Mouse (Mus musculus): ENCODE results near the gene Cpeb4.
"Not testable (repeated sequence)": the region's sequence is repeated elsewhere in the genome, so short reads cannot be mapped to it uniquely, and the experiment has no call there.

Gene Cpeb4

DNA sequence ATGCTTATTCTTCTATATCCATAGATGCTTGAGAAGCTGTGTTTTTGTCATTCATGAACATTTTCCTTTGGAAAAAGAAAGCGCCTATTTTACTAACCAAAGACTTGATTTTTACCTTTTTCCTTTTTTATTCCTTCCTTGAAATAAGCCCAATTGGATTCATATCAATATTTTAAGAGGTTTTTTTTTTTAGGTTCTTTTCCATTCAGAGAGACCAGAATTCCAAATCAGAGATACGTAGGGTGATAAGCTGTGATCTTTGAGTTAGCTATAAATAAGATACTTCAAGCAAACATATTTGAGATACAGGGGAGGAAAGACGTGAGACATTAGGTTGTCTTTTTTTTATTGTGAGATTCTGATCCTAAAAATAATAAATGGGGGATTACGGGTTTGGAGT lies at the start of gene Cpeb4:
Gene Cpeb4, plus strand, starts transcription at position 301 of the 400 bp plus-strand sequence.
- DNase-seq (ENCODE audit: low spot score) = no peak

DNA sequence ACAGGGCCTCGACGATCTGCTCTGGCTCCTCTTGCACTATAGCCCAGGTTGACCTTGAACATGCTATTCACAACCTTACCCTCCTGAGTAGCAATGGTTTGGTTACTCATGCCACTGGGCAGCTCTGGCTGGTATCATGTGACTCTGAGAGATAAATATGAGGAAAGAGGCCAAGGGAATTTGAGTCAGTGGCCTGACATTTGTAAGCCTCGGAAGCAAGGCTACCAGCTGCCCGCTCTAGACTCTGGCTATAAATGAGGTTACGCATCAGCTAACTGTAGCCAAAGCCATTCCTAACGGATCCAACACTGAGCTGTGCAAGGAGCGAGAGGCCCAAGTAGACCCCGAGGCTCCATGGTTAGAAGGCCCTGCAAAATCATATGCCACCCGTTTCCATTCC lies 49.5 kb upstream of the Cpeb4 start:
- no peak for DNase-seq (ENCODE audit: low spot score)

DNA sequence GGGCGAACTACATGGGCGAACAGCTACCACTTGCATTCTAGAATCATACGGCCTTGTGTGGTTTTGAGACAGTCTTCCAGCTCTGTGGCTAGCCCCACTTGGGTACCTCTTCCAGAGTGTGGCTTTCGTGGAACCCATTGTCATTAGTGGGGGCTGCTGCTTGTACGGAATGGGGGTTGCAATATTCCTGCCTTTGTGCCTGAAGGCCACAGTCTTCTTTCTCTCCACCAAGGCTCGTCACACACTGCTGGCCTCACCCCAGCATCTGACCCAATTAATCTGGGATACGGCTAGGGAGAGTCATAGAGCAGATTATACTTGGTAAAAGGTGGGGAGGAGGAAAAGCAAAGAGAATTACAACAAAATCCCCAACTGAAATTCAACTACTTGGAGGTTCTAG lies 48.5 kb upstream of the Cpeb4 start:
- DNase-seq (ENCODE audit: low spot score) = no peak

DNA sequence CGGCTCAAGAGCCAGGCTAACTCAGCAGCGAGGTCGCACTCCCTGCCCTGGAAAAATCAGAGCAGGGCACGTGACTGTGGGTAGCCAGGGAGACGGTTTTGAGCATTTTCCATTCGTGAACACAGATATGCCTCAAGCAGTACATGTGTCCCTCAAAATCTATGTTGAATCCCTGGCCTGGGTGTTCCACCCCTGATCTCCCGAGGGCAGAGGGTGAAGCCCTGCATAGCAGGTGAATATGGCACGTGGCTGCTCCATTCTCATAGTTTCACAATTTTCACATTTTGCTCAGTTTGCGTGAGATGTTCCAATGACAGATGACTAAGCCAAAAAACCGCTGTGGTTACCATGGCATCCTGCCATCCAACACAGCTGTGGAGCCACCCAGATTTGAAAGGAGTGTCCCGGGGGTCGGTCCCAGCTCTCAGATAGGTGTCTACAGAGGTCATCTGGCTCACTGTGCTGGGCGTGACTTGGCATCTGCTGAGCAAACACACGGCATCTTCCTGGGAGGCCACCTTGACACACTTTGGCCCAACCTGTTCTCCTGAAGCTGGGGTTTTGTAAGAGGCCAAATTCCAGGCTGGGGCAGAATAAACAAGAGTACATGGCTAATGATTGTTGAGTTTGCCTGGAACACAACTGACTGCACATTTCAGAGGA lies 47.4 kb upstream of the Cpeb4 start:
- DNase-seq (ENCODE audit: low spot score) = no peak

DNA sequence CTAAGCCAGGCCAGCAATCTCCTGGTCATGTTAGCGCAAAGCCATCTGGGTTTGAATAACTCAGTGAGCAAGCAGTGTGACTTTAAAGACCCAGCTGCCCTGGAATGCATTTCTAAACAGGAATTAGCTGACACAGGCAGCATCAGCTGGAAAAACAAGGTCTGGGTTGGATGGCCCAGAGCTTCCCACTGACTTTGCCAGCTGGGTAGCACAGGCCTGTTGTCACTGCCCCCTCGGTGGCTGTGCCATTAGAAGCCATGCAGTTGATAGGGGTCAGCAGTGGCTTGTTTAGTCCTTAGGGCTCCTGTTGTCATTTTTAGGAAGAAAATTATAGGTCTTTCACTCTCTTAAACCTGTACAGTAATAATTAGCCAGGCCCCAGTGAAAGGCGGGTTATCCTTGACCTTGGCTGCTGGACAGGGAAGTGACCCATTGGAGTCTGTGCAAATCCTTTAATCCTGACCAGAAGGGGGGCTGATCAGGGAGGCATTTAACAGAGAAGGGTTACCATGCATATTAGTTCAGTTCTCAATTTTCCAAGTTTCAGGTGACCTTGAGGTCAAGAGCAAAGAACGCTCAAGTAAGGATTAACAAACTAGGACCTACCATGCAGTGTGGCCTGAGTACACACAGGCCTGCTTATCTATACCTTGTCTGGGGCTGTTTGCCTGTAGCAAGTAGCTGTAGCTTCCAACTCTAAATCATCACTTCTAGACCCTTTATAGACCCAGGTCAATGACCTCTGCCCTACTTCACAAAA lies 43.8 kb upstream of the Cpeb4 start:
- DNase-seq (ENCODE audit: low spot score) = no peak

DNA sequence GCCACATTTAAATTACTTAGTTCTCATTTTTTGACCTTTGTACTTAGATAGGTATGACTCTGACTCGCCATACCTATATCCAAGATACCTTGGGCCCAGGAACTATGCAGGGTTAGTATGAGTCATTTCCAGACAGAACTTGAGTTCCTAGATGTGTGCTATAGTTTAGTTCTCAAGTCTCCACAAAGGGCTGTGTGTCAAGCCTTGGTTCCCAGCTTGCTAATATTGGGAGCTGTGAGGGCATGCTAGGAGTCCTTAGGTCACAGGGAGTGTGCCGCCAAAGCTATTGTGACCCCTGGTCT lies 43.3 kb upstream of the Cpeb4 start:
- no peak for DNase-seq (ENCODE audit: low spot score)

DNA sequence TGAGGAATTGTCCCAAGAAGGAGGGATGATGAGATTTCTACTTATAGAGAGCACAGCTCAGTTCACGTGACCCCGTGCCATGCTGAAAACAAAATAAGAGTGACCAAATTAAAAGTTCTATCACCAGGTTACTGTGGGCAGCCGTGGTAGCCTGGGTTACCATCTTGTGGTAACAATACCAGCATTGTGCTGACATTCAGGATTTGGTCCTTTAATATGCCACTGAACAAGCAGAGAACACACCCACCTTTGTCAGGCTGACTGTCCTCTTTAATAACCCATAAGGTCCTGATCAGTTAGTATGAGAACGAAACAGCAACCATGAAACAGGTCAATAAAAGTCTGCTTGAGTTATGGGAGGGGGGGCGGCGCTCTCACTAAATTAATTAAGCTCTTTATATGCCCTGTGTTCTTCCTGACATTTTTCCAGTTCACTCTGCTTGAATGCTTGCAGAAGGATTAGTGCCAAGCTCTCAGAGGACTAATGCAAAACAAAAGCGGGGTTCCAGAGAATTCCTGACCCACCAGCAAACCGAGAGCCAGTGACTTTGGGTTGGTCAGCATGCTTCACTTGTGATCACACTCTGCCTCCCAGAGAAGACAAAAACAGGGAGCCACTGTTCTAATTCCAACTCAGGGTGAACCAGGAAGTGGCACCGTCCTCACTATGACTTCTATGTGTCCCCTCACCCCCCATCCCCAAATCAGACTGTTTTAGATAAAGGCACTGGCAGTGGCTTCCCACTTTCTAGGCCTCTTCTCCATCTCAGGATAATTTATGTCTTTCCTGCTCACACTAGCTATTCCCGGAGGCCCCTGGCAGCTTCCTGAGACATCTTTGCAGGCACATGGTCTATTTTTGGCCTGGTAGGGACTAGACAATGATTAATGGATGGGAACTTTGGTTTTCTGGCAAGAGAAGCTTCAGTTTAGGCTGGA lies 41.5 kb upstream of the Cpeb4 start:
- no peak for DNase-seq (ENCODE audit: low spot score)

DNA sequence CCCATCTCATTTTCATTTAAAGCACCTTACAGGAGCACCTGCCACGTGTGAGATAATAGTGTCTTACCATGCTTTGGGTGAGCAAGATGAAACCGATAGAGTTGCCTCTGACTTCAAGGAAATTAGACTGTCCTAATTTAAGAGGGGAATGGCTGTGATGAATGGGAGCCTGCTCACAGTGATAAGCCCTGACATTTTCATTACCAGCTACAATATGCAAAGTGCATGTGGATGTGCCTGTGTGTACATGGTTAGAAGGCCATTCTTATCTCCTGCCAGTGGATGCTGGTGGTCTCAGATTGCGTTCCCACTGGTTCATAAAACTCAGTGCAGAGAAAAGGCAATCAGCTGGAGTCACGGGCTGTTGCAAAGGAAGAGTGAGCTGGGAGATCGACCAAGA lies 40.6 kb upstream of the Cpeb4 start:
- no peak for DNase-seq (ENCODE audit: low spot score)

DNA sequence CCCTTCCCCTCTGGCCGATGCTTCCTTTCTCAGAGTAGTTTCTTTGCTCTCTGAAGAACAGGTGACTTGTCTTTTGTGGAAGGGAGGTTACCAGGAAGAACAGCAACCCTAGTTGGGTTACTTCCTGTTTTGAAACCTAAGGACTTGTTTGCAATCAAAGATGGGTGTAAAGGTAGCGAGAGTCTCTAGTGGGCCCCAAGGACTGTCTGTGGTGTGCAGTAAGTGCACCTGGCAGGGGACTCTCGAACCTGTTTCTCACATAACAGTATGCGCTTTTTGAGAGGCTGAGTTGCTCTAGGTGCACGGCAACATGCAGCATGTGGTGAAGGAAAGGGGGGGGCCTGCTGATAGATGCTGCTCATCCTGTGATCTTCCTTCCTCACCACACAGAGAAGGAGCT lies 40.0 kb upstream of the Cpeb4 start:
- no peak for DNase-seq (ENCODE audit: low spot score)

DNA sequence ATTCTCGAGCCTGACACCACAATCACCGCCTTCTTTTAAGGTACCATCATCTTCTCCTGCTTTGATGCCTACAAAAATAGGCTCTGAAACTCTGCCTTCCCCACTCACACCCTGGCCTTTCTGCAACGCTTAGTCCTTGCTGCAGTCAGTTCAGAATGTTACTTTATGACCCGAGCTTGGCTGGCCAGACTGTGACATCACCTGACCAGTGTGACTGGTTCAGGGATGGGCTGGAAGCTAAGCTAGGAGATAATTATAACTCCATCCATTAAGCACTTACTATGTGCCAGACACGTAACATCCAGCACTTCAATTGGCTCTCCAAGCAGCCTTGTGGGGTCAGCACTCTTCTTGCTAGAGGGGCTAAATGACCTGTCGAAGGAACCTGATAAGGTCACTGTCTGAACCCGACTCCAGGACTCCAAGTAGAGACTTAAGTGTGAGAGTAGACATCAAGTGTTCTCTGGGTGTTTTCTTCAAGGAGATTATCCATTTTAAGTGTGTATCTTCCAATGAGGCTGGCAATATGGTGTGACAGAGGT lies 39.5 kb upstream of the Cpeb4 start:
- DNase-seq (ENCODE audit: low spot score) = no peak

DNA sequence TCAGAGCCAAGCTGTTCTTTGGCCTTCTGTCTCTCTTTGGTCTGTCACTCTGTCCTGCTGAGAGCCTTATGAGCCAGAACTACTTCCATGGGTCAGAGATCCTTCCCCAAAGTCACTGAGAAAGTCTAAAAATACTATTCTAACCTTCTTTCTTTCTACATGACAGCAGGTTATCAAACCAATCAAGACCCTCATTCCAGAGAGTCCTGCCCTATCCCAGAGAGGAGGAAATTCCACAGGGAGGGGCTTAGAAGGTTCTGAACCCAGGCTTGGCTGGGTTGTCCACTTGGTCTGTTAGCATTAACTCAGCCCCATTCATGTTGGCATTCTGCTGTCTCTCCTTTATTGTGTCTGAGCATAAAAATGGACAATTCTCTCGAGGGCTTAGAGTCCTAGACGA lies 38.5 kb upstream of the Cpeb4 start:
- DNase-seq (ENCODE audit: low spot score) = no peak

DNA sequence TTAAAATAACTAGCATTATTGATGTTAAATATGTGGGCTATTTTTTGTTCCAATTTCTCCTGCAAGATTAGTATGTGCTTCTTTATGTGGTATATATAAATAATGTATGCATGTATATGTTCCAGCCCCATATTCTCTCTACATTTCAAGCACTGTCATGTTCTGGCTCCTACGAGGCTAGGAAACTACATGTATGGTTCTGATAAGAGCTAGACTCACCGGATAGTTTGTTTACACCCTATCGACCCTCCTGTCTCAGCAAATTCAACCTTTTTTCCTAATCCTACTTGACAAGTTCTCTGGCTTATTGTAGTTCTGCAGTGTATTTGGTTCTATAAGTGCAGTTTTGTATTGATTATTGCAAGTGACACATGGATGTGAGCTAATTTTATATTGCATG lies 36.7 kb upstream of the Cpeb4 start:
- DNase-seq (ENCODE audit: low spot score) = no peak

DNA sequence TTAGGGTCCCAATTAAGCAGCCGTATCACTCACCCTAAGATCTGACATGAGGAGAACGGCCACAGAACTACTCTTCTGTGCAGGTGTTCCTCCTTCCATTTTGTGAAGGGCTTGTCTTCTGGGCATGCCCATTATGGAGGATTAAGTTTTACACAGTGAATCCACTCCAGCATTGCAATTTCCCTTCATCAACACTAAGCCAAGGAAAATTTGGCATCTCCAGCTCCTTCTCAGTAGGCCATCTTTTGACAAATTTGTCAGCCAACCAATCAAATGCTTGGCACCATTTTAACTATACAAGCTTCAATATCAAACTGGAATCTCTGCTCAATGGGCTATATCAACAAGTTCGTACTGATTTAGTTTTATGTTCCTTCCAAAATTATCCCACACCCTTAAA lies 34.8 kb upstream of the Cpeb4 start:
- no peak for DNase-seq (ENCODE audit: low spot score)

DNA sequence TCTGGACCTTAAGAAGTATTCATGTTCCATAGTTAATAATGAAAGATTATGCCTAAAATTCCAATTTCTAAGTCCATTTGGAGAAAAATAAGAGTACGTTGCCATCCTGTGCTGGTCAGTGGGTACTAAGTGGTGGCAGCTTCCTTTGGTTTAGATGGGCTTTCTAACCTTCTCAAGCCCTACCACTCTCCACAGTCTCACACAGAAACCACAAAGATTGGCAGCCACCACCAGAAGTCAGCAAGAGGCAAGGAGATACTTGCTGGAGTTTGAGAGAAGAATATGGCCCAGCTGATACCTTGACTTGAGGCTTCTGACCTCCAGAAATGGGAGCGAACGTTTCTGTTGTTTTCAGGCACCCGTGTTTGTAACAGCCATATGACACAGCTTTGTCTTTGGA lies 34.3 kb upstream of the Cpeb4 start:
- no peak for DNase-seq (ENCODE audit: low spot score)

DNA sequence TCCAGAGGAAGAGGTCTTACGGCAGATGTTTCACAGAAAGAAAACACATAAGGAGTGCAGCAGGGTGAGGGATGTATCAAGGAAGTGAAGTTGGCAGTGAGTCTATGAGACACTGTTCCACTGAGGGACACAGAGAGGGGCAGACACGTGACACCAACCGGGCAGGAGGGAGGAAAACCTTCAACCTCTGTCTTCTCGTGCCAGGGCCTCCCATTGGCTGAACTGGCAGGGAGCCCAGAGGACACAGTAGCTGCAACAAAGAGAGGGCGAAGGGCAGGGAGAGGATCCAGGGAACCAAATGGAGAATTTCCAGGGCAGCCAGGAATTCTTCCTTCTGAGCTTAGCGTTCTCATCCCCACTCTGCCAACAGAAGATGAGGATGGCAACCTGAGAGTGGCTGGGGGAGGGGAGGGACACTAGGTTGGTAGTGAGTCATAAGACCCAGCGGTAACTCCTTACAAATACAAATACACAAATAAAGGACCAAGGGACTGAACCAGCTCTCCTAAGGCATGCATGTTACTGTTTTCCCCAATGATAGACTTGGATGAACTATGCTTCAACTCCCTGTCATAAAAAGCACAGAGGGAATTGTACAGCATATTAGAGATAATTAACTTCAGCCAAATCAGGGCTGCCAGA lies 33.4 kb upstream of the Cpeb4 start:
- no peak for DNase-seq (ENCODE audit: low spot score)

DNA sequence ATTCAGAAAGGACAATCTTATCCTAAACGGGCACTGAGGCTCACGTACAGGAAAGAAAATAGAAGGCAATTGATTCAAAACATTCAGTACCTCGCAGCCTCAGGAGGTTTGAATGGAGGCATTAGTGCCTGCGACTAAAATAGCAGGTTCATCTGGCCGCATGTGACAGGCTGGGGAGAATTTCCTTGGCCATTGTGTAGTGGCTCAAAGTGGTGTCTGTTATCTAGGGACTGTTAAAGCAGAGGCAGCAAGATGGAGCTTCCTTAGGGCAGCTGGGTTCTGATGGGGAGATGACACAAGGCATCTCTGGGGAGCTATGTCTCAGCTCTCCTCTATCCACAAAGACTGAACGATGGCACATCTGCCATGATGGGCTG lies 32.9 kb upstream of the Cpeb4 start:
- DNase-seq (ENCODE audit: low spot score) = no peak

DNA sequence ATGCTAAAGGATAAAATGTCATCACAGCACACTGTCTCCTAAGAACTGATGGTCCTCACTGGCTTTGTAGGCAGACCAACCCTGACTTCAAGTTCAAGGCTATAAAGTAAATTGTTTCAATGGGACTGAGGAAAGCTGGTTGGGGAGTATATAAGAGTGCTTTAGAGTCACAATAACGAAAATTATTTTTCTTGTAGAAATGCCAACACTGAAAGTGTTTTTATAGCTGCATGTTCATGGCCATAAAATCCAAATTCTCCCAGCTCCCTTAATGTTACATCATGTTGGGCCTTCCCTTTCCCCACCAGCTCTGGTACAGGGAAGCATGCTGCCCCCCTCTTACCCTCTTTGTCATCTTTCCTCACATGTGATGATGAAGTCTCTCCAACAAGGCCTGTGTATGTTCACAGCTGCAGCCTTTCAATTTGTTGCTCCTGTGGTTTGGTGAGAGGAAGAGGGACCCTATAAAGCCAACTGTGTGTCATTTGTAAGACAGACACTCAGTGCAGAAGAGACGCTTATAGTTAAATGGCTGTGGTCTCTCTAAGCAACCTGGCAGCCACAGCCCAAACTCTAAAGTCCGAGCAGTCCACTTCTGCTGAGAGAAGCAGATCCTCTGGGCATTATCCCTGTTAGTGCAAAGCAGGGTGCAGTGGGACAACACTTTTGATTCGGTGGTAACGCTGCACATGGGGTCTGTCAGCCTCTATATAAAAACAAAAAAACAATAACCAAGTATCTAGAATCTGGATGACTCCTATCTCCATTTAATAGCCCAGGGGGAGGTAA lies 29.6 kb upstream of the Cpeb4 start:
- no peak for DNase-seq (ENCODE audit: low spot score)

DNA sequence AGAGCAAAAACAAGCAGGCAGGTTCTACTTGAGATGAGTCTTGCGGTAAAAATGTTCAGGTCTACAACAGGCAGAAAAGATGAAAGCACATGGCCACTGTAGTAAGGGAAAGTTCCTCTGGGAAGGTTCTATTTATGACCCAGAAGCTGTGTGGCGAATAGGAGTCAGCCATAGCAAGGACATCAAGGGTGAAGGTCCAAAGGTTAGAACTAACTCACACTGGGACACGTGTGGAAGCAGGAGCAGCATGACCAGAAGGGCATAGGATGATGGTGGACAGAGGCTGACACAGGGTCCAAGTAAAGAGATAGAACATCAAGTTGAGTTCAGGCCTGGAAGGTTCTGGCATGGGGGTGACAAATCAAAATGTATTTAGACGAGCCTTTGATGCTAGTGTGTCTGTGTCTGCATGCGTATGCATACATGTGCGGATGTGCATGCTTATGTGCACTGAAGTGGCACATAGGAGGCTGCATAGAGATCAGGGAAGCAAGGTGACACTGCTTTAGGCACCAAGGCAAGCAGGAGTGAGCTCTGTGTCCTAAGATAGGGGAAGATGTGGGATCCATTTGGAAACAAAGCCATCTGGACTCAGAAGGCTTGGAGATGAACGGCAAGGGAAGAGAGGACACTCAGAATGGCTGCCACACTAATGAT lies 28.7 kb upstream of the Cpeb4 start:
- DNase-seq (ENCODE audit: low spot score) = no peak

DNA sequence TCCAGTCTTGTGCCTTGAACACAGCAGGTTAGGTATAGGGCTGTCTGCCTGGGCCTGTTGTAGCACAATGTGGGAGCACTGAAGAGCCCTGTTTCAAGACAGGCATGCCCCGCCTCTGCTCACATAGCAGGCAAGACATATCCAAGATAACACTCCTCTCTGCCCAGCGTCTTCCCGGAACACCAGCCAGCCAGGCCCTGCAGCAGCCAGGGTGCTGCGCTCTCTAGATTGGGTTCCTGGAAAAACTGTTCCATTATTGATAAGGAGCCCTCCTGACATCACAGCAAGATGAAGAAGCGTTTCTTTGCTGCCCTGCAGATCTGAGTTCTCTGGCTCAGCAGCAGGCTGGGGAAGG lies 28.2 kb upstream of the Cpeb4 start:
- no peak for DNase-seq (ENCODE audit: low spot score)

DNA sequence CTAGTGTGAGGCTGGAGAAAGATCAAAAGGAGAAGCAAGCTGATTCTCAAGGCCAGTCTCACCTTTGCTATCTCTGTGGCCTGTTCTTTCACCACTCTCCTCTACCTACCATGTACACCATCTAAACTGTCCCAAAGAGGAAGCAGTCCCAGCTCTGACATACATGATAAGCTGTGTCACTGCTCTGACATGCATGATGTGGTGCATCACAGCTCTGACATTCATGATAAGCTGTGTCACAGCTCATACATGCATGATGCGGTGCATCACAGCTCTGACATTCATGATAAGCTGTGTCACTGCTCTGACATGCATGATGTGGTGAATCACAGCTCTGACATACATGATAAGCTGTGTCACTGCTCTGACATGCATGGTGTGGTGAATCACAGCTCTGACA lies 26.9 kb upstream of the Cpeb4 start:
- DNase-seq (ENCODE audit: low spot score) = not testable (repeated sequence)
